Mouse (Mus musculus) liver, postnatal 0 days (tissue): ENCODE measurements at regions not wholly inside any gene's neighbourhood (a gene's known extent, or its start where the extent isn't known, plus 50 kb on each side); places are given as distances from the start of the nearest gene placed in this dataset.

Experiments used
- CTCF ChIP-seq: sonication (generic); IDR thresholded peaks from 2 replicates; pipeline ENCODE4 v1.5.1; 2016; ENCODE audit warnings: antibody characterized with exemption, low read depth
- EP300 ChIP-seq: IDR thresholded peaks from 2 replicates; pipeline ENCODE4 v1.6.1; 2016; ENCODE audit warnings: antibody characterized with exemption, low read depth, mild to moderate bottlenecking

GRCm38 (mm10) chr7:72726214-72726854, 419.9 kb upstream of the Mctp2 start:
- no peak for TF ChIP-seq CTCF
- no peak for TF ChIP-seq EP300
